Mouse (Mus musculus) fat pad, adult 2 months (tissue): ENCODE data around the gene Fbxo39.

Experiments
- DNase-seq: peaks from one replicate; pipeline ENCODE4 v3.0.0-alpha.2; 2011; ENCODE audit warnings: low read depth, low spot score; ENCODE audit errors: extremely low read depth

The Fbxo39 gene

DNA sequence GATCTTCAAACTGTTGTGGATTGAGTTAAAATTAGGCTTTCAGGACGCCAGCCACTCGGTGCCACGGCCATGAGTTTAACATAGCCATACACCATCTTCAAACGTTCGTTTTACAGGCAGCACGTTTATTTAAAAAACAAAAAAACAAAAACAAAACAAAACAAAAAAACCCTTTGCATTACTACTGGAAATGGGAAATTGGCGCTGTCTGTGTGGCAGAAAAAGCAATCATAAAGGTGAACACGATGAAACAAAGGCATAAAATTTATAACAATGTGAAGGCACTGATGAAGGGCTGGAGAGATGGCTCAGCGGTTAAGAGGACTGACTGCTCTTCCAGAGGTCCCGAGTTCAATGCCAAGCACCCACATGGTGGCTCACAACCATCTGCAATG is 48.1 kb downstream of the Fbxo39 start, which contains the start of gene Tekt1:
Gene Tekt1 (minus strand): TSS at position 96 of the 395 bp plus-strand sequence.
- no peak for DNase-seq

DNA sequence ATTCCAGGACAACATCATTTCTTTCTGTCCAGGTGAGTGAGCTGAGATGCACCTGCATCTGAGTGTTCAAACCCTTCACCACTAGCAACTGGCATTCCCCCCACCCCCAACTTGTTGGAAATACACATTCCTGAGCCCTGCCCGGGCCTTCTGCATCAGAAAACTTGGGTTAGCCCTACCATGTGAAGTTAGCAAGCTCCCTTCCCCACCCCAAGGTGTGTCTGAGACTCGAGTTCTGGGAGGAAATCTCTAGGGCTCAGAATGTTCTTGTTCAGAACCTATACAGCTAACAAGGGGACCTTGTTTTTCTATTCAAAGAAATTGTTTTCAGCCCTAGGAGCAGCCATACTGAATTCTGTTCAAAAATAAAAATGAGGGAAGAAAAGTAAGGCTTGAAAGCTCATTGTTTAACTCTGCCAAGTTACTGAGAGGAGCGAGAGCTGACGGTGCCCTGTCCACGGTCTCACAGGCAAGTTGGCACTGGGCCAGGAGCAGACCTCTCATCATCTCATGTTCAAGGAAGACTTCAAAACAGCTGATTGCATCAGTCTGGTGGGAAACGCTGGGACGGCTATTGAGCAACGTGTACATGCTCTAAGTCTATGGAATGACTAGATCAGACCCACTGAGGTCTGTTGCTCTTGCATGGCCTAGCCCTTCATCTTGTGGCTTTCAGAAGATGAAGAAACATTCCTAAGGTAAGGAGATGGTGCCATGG is 49.4 kb downstream of the Fbxo39 start:
- DNase-seq: no peak

DNA sequence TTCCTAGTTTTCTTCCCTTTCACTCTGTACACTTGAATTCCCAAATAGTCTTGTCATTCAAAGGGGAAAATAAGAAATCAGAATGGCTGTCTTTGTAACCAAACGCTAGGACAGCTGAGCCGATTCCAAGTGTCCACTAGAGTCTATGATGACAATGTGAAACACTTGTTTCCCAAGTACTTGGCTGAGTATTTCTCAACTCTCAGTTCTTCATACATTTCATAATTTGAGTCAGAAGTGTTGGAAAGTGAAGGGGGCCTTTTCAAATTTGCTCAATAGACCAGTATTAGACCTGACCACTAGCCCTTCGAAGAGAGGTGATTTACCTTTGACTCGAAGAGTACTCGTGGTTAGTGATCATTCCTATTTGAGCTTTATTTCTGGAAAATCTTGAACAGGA is 50.3 kb downstream of the Fbxo39 start:
- no peak for DNase-seq

GRCm38 (mm10) chr11:72366126-72366525 is 51.9 kb downstream of the Fbxo39 start:
- no peak for DNase-seq

- no peak for DNase-seq
These were observed 53.9 kb downstream of the Fbxo39 start for GRCm38 (mm10) chr11:72367934-72368674.
